Mouse (Mus musculus) spleen, adult 2 months (tissue): ENCODE measurements at regions not wholly inside any gene's neighbourhood (a gene's known extent, or its start where the extent isn't known, plus 50 kb on each side); places are given as distances from the start of the nearest gene placed in this dataset.
"Not testable (repeated sequence)": the region's sequence is repeated elsewhere in the genome, so short reads cannot be mapped to it uniquely, and the experiment has no call there.

Experiments
- DNase-seq, 2 experiments: peaks; one replicate each; pipeline versions ENCODE4 v3.0.0 to v3.0.0-alpha.2; 2012 to 2021; ENCODE audit warnings: low spot score in 2 of 2, low read depth in 1 of 2
- H3K27ac ChIP-seq: fragments of 200-500 bp; 2 replicates; pipeline ENCODE4 v1.5.1; 2012; ENCODE audit warnings: low read length, inconsistent platforms; ENCODE audit not compliant: insufficient read depth
- H3K27me3 ChIP-seq: fragments of 200-500 bp; 2 replicates; pipeline ENCODE4 v1.6.1; 2012; ENCODE audit warnings: mild to moderate bottlenecking, moderate library complexity, low read length, inconsistent platforms; ENCODE audit not compliant: control insufficient read depth, insufficient read depth
- H3K36me3 ChIP-seq: fragments of 200-500 bp; 2 replicates; pipeline ENCODE4 v1.6.1; 2012; ENCODE audit warnings: mild to moderate bottlenecking, low read length, inconsistent platforms; ENCODE audit not compliant: control insufficient read depth, insufficient read depth
- H3K4me1 ChIP-seq: fragments of 200-500 bp; 2 replicates; pipeline ENCODE4 v1.6.1; 2011; ENCODE audit warnings: inconsistent platforms; ENCODE audit not compliant: control insufficient read depth, insufficient read depth, insufficient read length
- H3K4me3 ChIP-seq: fragments of 200-500 bp; 2 replicates; pipeline ENCODE4 v1.5.1; 2011; ENCODE audit warnings: mild to moderate bottlenecking, inconsistent platforms; ENCODE audit not compliant: insufficient read depth, insufficient read length; ENCODE audit errors: extremely low read depth
- CTCF ChIP-seq: fragments of 200-500 bp; IDR thresholded peaks from 2 replicates; pipeline ENCODE4 v1.5.1; 2011; ENCODE audit warnings: mild to moderate bottlenecking, inconsistent platforms; ENCODE audit not compliant: insufficient read depth, insufficient read length, insufficient replicate concordance; ENCODE audit errors: extremely low read depth
- POLR2A ChIP-seq: fragments of 200-500 bp; IDR thresholded peaks from 2 replicates; pipeline ENCODE4 v1.6.1; 2011; ENCODE audit warnings: low read depth, low read length, inconsistent platforms
- WGBS: fragments of 180-500 bp; shearing (Covaris S2); methylation state at CpG from one replicate; pipeline ENCODE4 v1.1.7; 2018; 5-methylcytosine and 5-hydroxymethylcytosine counted together

GRCm38 (mm10) chr15:34027111-34027510 is 330.6 kb downstream of the 9430069I07Rik start:
- 82% methylated on average over 8 of the region's 8 CpGs for WGBS
- not testable (repeated sequence) for H3K27ac ChIP-seq, DNase-seq, H3K27me3 ChIP-seq, H3K36me3 ChIP-seq, H3K4me1 ChIP-seq, H3K4me3 ChIP-seq

- no peaks in the 10 kb centered on the region for H3K36me3 ChIP-seq
- no peaks in the 10 kb centered on the region for H3K27me3 ChIP-seq
- TF ChIP-seq CTCF (no peak), POLR2A (no peak)
- 91% methylated on average over 2 of the region's 2 CpGs for WGBS
- H3K27ac ChIP-seq: no peak overlapping the region
- H3K4me3 ChIP-seq: no peak overlapping the region
- no peak for DNase-seq
- no peaks in the 10 kb centered on the region for H3K4me1 ChIP-seq
These were observed 332.3 kb downstream of the 9430069I07Rik start for GRCm38 (mm10) chr15:34025396-34025795.

GRCm38 (mm10) chr15:34021857-34022256 is 335.8 kb downstream of the 9430069I07Rik start:
- TF ChIP-seq CTCF (peak; percentile 45; the same call in 1 of the 2 replicates), POLR2A (no peak)
- no peak overlapping the region for H3K27ac ChIP-seq
- H3K27me3 ChIP-seq: no peaks in the 10 kb centered on the region
- peak in 1 of 2 experiments; percentile 49 for DNase-seq
- no peaks in the 10 kb centered on the region for H3K4me1 ChIP-seq
- no peaks in the 10 kb centered on the region for H3K36me3 ChIP-seq
- WGBS: 42% methylated on average over 11 of the region's 11 CpGs
- no peak overlapping the region for H3K4me3 ChIP-seq

GRCm38 (mm10) chr15:34016397-34017156 is 341.1 kb downstream of the 9430069I07Rik start:
- TF ChIP-seq CTCF: no peak
- no peak for TF ChIP-seq POLR2A
- peak in 1 of 2 experiments; percentile 9 for DNase-seq
- H3K27ac ChIP-seq: no peak overlapping the region

GRCm38 (mm10) chr15:34008591-34008990 is 349.1 kb downstream of the 9430069I07Rik start:
- no peak overlapping the region for H3K4me3 ChIP-seq
- WGBS: 48% methylated on average over 1 of the region's 1 CpGs

More at GRCm38 (mm10) chr15:34016397-34017156, 341.1 kb downstream of the 9430069I07Rik start:
- WGBS: 63% methylated on average over 13 of the region's 13 CpGs
- H3K4me3 ChIP-seq: no peak overlapping the region
- H3K36me3 ChIP-seq: no peaks in the 10 kb centered on the region
- no peaks in the 10 kb centered on the region for H3K4me1 ChIP-seq
- no peaks in the 10 kb centered on the region for H3K27me3 ChIP-seq

GRCm38 (mm10) chr15:33992383-33992782 is 365.3 kb downstream of the 9430069I07Rik start:
- Histone ChIP-seq H3K4me1 (no peaks in the 10 kb centered on the region), H3K4me3 (no peak overlapping the region), H3K27ac (no peak overlapping the region), H3K27me3 (no peaks in the 10 kb centered on the region), H3K36me3 (no peaks in the 10 kb centered on the region)
- 95% methylated on average over 4 of the region's 4 CpGs for WGBS
- DNase-seq: no peak
- TF ChIP-seq POLR2A (no peak), CTCF (no peak)

More at GRCm38 (mm10) chr15:34008591-34008990, 349.1 kb downstream of the 9430069I07Rik start:
- Histone ChIP-seq H3K4me1 (no peaks in the 10 kb centered on the region), H3K27ac (no peak overlapping the region), H3K27me3 (no peaks in the 10 kb centered on the region), H3K36me3 (no peaks in the 10 kb centered on the region)
- TF ChIP-seq CTCF (no peak), POLR2A (no peak)
- DNase-seq: no peak

- 22% methylated on average over 1 of the region's 1 CpGs for WGBS
- H3K36me3 ChIP-seq: no peaks in the 10 kb centered on the region
- TF ChIP-seq POLR2A: no peak
- no peak for TF ChIP-seq CTCF
- H3K27me3 ChIP-seq: no peaks in the 10 kb centered on the region
- no peaks in the 10 kb centered on the region for H3K4me1 ChIP-seq
- no peak for DNase-seq
- H3K4me3 ChIP-seq: no peak overlapping the region
- H3K27ac ChIP-seq: no peak overlapping the region
These were observed 382.6 kb downstream of the 9430069I07Rik start for GRCm38 (mm10) chr15:33975077-33975476.
